Mouse (Mus musculus) lung, adult 2 months (tissue): ENCODE measurements at regions not wholly inside any gene's neighbourhood (a gene's known extent, or its start where the extent isn't known, plus 50 kb on each side); places are given as distances from the start of the nearest gene placed in this dataset.

ENCODE experiments used
- CTCF ChIP-seq: fragments of 200-500 bp; IDR thresholded peaks from 2 replicates; pipeline ENCODE4 v1.5.1; 2011; ENCODE audit warnings: mild to moderate bottlenecking, low read length, control low read depth; ENCODE audit not compliant: insufficient read depth
- POLR2A ChIP-seq: fragments of 200-500 bp; IDR thresholded peaks from 2 replicates; pipeline ENCODE4 v1.6.1; 2011; ENCODE audit warnings: low read depth, mild to moderate bottlenecking, control low read depth, low read length, borderline replicate concordance; ENCODE audit errors: extremely low read depth

- no peak for TF ChIP-seq POLR2A
- TF ChIP-seq CTCF, result no peak
Measured at GRCm38 (mm10) chr4:9073736-9074428, 835.0 kb upstream of the Car8 start.
